Mouse (Mus musculus) liver, adult 2 months (tissue): Measurements from ENCODE around the gene Invs.

Experiments used
- CTCF ChIP-seq: fragments of 200-500 bp; IDR thresholded peaks from 2 replicates; pipeline ENCODE4 v1.5.1; 2011; ENCODE audit warnings: low read depth, low read length, control low read depth
- POLR2A ChIP-seq: fragments of 200-500 bp; IDR thresholded peaks from 2 replicates; pipeline ENCODE4 v1.6.1; 2011; ENCODE audit warnings: low read length, control low read depth; ENCODE audit not compliant: insufficient read depth; ENCODE audit errors: extremely low read depth

DNA sequence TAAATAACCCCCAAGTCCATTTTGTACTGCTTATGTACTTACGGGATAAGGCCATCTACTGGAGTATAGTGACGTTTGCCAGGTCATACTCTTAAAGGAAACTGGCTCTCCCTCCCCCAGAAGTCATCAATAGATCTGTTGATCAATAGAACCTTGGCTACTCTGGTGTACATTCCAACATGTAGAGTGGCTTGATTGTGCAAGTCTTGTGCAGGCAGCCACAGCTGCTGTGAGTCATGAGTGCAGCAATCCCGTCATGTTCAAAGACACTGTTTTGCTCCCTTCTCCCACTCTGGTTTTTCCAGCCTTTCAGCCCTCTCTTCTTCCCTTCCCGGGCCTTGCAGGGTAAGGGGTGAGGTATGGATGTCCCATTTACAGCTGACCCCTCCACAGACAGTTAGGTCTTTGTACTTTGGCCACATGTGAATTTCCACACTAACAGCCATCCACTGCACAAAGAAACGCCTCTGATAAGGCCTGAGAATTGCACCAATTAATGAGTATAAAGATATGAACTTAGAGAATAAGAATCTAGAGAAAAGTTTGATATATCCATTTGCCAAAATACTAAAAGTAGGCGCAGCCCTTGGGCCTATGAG lies 53.0 kb downstream of the Invs start:
- TF ChIP-seq POLR2A (no peak), CTCF (no peak)
